Mouse (Mus musculus): ENCODE data around the gene Esam. TPM values are rescaled to one million over a fixed set of nuclear protein-coding genes. Genes with fewer than 3 reads are reported as not detected.

Gene Esam
- 10 to 100 TPM; 79.7 to 80.2 TPM for total RNA-seq (2021)
- long read RNA-seq, experiment 1, transcript Esam-201 (7 exons, 1,865 nt): major isoform, 68 of 148 reads
- long read RNA-seq, experiment 1, partial matches to known transcripts: 15 of 148 reads
- long read RNA-seq, experiment 1, other reads (novel, unspliced or antisense): 65 of 148 reads
- long read RNA-seq, experiment 2, transcript Esam-201 (7 exons, 1,865 nt): major isoform, 70 of 96 reads
- long read RNA-seq, experiment 2, partial matches to known transcripts: 18 of 96 reads
- long read RNA-seq, experiment 2, other reads (novel, unspliced or antisense): 7 of 96 reads

DNA sequence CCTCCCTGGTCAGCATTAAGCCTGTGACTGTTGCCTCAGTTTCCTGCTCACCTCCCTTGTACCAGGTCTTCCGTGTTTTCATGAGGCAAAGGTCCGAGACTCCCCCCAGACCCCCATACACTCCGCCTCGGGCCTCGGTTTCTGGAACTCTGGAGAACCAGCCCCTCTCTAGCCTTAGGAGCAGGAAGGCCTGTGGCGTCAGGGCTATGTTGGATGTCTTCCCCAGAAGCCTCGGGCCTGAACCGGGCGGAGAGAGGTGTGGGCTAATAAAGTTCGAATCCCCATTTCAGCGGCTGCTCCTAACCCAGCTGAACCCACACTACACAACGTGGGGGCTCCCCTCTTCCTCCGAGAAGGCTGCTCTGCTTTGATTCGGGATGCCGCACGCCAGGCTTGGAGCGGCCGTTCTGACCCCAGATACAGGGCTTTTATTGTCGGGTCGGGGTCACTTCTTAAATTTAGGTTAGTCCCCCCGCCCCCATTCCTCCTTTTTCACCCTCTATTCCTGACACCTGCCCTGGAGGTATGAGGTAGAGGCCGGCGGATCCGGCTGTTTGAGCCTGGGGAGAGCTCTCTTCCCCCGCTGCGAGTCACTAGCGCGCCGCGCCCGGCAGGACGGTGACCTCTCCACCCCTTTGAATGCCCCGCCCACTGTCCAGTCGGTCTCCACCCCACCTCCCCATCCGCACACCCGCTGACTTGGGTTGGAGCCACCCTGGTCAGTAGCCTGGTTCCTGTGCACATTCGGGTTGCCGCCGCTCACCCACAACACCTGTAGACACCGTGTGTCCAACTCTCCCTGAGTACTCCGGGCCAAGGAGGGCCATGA lies at the start of gene Esam:
Gene Esam (plus strand): TSS at position 683 of the 829 bp plus-strand sequence.
- peak; percentile 84 for DNase-seq

- no peak for DNase-seq
Measured at GRCm38 (mm10) chr9:37485146-37485545, 42.7 kb upstream of the Esam start.

DNA sequence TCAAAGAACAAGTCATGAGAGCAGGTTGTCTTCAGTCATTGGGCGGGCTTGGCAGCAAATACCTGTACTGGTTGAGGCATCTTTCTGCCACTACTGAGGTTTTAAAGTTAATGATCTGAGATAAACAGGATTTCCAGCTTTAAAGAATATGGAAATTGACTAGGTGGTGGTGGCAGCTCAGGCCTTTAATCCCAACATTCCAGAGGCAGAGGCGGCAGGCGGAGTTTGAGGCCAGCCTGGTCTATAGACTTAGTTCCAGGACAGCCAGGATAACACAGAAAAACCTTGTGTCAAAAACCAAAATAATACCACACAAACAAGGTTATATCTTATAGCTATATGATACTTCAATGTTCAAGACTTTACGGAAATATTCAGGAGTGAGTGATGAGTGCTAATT lies 39.8 kb upstream of the Esam start:
- DNase-seq: no peak

- peak; percentile 96 for DNase-seq
Measured at GRCm38 (mm10) chr9:37488611-37489396, 39.1 kb upstream of the Esam start, which contains the start of gene Msantd2. TSS of gene Msantd2 (plus strand) at chr9:37489319.

DNA sequence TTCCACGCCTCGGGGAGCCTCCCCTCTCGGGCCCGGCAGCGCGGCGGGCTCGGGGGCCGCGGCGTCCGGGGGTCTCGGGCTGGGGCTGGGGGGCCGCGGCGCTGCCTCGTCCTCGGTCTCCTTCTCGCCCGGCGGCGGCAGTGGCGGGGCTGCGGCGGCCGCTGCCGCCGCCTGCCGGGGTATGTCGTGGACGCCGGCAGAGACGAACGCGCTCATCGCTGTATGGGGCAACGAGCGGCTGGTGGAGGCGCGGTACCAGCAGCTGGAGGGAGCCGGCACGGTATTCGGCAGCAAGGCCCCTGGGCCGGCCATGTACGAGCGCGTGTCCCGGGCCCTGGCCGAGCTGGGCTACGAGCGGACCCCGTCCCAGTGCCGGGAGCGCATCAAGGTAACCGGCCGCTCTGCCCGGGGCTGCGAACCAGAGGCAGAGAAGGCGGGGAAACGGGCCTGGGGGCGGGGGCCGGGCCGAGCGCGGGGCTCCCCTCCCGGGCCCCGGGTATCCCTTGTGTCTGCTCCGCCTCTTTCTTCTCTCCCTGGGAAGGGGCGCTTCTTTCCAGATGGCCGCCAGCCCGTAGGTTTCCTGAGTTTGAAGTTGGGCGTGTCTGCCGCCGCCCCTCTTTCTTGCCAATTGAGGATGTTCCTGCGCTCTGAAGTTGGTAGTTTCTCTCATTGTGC lies 38.3 kb upstream of the Esam start:
- DNase-seq: peak; percentile 64

GRCm38 (mm10) chr9:37495761-37496160 lies 32.1 kb upstream of the Esam start:
- DNase-seq: no peak

DNA sequence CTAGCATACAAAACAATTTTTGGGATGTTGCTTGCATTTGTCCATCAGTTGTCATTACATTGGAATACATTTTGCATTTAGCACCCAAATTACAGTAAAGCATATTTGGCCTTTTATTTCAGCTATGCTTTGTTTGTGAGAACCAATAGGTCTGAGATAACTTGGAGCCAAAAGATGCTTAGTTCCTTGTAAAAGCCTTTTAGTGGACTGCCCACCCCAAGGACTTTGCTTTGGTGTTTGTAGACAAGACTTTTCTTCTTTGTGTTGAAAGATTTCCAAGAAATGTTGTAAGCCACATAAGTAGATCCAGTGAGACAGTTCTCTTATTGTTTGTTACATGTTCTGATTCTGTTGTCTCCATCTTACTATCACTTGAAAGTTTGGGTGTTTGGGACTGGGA lies 31.6 kb upstream of the Esam start:
- DNase-seq: no peak

DNA sequence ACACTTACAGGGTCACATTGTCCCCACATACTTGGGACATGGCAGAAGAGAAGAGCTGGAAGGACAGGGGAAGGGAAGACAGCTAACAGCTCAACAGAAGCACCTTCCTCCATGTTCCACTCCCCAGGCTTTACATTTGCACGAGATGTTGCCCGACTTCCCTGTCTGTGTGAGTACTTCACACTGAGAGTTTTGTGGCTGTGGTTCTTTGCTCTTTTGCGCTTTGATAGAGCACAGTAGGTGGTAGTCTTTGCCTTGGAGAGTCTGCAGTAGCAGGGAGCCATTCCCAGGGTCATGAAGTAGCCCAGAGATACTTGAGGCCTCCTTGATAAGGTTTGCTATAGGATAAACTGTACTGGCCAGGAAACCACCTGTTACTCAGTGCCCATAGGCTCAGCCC lies 27.7 kb upstream of the Esam start:
- no peak for DNase-seq

DNA sequence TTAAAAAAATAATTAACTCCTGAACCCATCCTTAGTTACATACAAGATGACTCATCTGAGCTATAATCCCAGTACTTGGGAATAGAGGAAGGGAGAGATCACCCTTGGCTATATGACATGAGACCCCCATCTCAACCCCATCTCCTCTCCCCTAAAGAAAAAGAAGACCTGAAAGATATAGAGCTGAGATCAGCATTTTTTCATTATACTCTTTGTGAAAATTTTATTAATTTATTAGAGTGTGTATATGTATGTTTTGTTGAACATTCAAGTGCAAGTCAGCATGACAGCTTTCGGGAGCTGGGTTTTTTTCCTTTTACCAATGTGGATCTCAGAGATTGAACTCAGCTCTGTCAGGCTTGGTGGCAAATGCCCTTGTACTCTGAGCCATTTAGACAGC lies 26.7 kb upstream of the Esam start:
- no peak for DNase-seq

- no peak for DNase-seq
Measured at GRCm38 (mm10) chr9:37504348-37504747, 23.5 kb upstream of the Esam start.

DNA sequence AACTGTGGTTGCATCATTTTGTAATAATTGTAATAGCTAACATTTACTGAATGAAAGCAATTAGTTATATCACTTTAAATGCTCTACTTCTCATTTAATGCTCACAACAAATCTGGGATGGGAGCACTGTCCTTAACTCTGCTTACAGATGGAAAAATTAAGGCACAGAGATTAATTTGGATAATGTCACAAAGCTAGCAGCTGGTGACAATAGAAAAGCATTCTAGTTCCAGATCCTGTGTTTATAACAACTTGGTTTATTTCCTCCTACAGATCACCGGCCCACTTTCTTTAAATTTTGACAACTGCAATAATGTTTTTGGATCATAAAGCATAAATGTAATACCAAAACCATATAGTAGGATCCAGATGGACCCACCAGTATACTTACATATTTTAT lies 21.9 kb upstream of the Esam start:
- no peak for DNase-seq

DNA sequence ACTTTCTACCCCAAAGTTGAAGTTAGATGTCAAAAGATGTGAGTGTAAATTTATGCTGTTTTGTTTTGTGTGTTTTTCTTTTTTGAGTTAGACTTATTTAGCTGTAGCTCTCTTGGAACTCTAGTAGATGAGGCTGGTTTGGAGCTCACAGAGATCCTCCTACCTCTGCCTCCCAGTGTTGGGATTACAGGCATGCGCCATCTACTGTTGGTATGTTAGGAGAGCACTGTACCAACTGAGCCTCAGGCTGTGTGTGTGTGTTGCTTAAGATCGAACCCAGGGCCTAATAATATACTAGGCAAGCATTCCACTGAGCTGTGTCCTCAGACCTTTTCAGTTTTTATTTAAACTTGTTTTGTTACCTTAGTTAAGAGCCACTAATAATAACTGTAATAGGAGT lies 15.8 kb upstream of the Esam start:
- DNase-seq: no peak

DNA sequence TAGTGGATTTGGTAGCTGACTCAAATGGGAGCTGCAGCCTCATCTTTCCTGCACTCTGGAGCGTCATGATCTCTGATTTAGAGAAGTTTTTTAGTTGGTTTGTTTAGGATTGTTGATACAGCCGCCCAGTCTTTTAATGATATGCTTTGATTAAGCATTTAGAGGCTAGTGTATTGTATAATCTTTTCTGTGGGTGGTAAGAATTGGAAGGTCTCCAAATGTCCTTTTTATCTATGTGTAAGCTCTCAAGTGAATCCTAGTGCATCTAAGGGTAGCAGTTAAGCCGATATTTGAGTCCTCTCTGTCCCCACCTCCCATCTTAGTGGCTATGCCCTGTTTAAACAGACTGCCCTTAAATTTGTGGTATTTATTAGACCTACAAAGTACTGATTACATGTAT lies 13.4 kb upstream of the Esam start:
- DNase-seq: no peak

- DNase-seq: no peak
Measured at GRCm38 (mm10) chr9:37517467-37517866, 10.4 kb upstream of the Esam start.

GRCm38 (mm10) chr9:37518991-37519390 lies 8.9 kb upstream of the Esam start:
- DNase-seq: no peak

- DNase-seq: no peak
Measured at GRCm38 (mm10) chr9:37519995-37520394, 7.9 kb upstream of the Esam start.

DNA sequence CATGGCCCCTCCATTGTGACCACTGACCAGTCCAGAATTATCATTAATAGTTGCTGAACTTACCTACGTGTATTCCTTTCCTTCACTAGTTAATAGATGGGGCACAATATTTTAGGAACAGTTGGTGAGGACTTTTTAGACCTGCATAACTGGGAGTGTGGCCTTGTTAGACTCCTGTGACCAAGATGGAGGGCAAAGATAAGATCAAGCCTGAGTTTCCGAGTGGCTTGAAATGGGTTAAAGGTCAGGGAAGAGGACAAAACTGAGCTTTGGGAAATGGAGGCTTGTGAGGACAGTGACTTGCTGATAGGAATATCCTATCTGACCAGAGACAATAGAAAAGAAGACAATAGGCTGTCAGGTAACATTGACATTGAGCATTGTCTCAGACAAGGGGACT lies 2.4 kb upstream of the Esam start:
- no peak for DNase-seq

GRCm38 (mm10) chr9:37526443-37527395 lies 1.2 kb upstream of the Esam start:
- DNase-seq: peak; percentile 39

GRCm38 (mm10) chr9:37528225-37528970 lies 520 bp downstream of the Esam start:
- peak; percentile 35 for DNase-seq

All from adrenal gland, postnatal 10 days (tissue).